Mouse (Mus musculus) brain, embryonic 14.5 days (tissue): ENCODE results near the gene Cacng5.

Experiments used
- CTCF ChIP-seq: fragments of 200-500 bp; IDR thresholded peaks from 2 replicates; pipeline ENCODE4 v1.5.1; 2012; ENCODE audit warnings: inconsistent platforms, mild to moderate bottlenecking, moderate library complexity, borderline replicate concordance; ENCODE audit not compliant: insufficient read depth, insufficient read length; ENCODE audit errors: extremely low read depth
- POLR2A ChIP-seq: fragments of 200-500 bp; IDR thresholded peaks from 2 replicates; pipeline ENCODE4 v1.6.1; 2012; ENCODE audit warnings: mild to moderate bottlenecking, inconsistent platforms, borderline replicate concordance; ENCODE audit not compliant: poor library complexity, insufficient read depth, insufficient read length, severe bottlenecking; ENCODE audit errors: extremely low read depth

DNA sequence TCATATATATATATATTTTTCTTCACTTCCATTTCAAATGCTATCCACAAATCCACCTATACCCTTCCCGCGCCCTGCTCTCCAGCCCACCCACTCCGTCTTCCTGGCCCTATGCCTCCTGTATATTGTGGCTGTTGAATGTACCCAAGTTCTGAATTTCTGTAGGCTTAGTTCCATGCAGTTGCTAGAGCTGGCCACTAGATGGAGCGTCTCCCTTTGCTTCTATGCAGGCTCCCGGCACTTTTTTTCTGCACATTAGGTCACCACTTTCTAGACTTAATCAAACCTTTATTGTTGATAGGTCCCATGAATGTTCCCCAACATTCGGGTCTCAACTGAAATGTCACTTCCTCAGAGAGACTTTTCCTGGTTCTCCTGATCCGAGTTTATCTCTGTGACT lies 55.6 kb downstream of the Cacng5 start:
- peak; percentile 83; the same call in 1 of the 2 replicates for TF ChIP-seq CTCF
- TF ChIP-seq POLR2A, result no peak
